Mouse (Mus musculus) ES-E14 (cell line): Measurements from ENCODE around the gene Rab11fip5. TPM values are rescaled to one million over a fixed set of nuclear protein-coding genes. Genes with fewer than 3 reads are reported as not detected.
A peak's percentile ranks its signal among the peaks of the same experiment; 100 is the strongest.

ENCODE experiments used
- DNase-seq: peaks from one replicate; pipeline ENCODE4 v3.0.0-alpha.2; 2013; ENCODE audit warnings: low read depth, low spot score
- H3K27ac ChIP-seq: 2 replicates; pipeline ENCODE4 v1.5.1; 2012; ENCODE audit warnings: low read depth, mild to moderate bottlenecking, low read length, moderate library complexity, mixed read lengths; ENCODE audit not compliant: poor library complexity, insufficient read depth, severe bottlenecking
- H3K36me3 ChIP-seq: 2 replicates; pipeline ENCODE4 v1.6.1; 2012; ENCODE audit warnings: mild to moderate bottlenecking, low read length, moderate library complexity, mixed read lengths; ENCODE audit not compliant: control insufficient read depth, poor library complexity, insufficient read depth, severe bottlenecking
- H3K4me1 ChIP-seq, 2 experiments: fragments of 150-350 bp in 1 of 2; sonication (generic) in 1 of 2; 2 replicates each; pipeline ENCODE4 v1.6.1; 2012; ENCODE audit warnings: low read length in 2 of 2, mild to moderate bottlenecking in 1 of 2, mixed read lengths in 1 of 2; ENCODE audit not compliant: control insufficient read depth in 2 of 2, insufficient read depth in 2 of 2, poor library complexity in 1 of 2
- H3K4me3 ChIP-seq, 2 experiments: fragments of 150-350 bp in 1 of 2; sonication (generic) in 1 of 2; 2 replicates each; pipeline ENCODE4 v1.5.1; 2012; ENCODE audit warnings: low read length in 2 of 2, low read depth in 1 of 2, mild to moderate bottlenecking in 1 of 2, mixed read lengths in 1 of 2; ENCODE audit not compliant: insufficient read depth in 1 of 2, poor library complexity in 1 of 2, severe bottlenecking in 1 of 2
- H3K9ac ChIP-seq: 2 replicates; pipeline ENCODE4 v1.6.1; 2012; ENCODE audit warnings: low read depth, mild to moderate bottlenecking, low read length, mixed read lengths; ENCODE audit not compliant: poor library complexity, insufficient read depth, severe bottlenecking
- H3K9me3 ChIP-seq: fragments of 150-350 bp; sonication (generic); 2 replicates; pipeline ENCODE4 v1.6.1; 2012; ENCODE audit warnings: low read depth, mild to moderate bottlenecking, low read length; ENCODE audit not compliant: control insufficient read depth, insufficient read depth
- CHD2 ChIP-seq: IDR thresholded peaks from 2 replicates; pipeline ENCODE4 v1.6.1; 2014; ENCODE audit warnings: mild to moderate bottlenecking, low read depth, low read length, inconsistent platforms
- HCFC1 ChIP-seq: IDR thresholded peaks from 2 replicates; pipeline ENCODE4 v1.6.1; 2012; ENCODE audit warnings: low read length, inconsistent platforms, borderline replicate concordance; ENCODE audit not compliant: insufficient read depth
- MAFK ChIP-seq: IDR thresholded peaks from 2 replicates; pipeline ENCODE4 v1.6.1; 2014; ENCODE audit warnings: mild to moderate bottlenecking, low read depth, low read length, inconsistent platforms; ENCODE audit not compliant: insufficient read depth
- ZC3H11A ChIP-seq: IDR thresholded peaks from 2 replicates; pipeline ENCODE4 v1.6.1; 2012; ENCODE audit warnings: low read depth, mild to moderate bottlenecking, inconsistent platforms, low read length, borderline replicate concordance
- ZNF384 ChIP-seq: IDR thresholded peaks from 2 replicates; pipeline ENCODE4 v1.6.1; 2012; ENCODE audit warnings: low read depth, low read length, inconsistent platforms
- in situ Hi-C, 2 experiments: fragments of 600-800 bp; cut with MboI; formaldehyde crosslinking; loops; one replicate each; pipeline ENCODE4 v1.15.1; 2025; ENCODE audit warnings: low sequenced_read_pairs in 2 of 2, inconsistent platforms in 1 of 2; ENCODE audit not compliant: unreplicated experiment in 2 of 2
- total RNA-seq: library from RNA; depleted of rRNA; stranded (reverse); fragments of 300-350 nt; gene quantifications from 2 replicates; pipeline ENCODE4 v1.2.3, GENCODE M21; 2012; rRNA removed

Rab11fip5 gene
- total RNA-seq = 10.7 and 13.4 TPM in 2 replicates

- no peak for TF ChIP-seq MAFK
- no peak for TF ChIP-seq HCFC1
- TF ChIP-seq ZC3H11A = no peak
- no peak for TF ChIP-seq CHD2
- TF ChIP-seq ZNF384 = no peak
- Histone ChIP-seq H3K27ac (no peak within 1 kb of the TSS), H3K9me3 (no peaks in the 10 kb centered on the region), H3K9ac (peak within 1 kb of the TSS; percentile 68), H3K36me3 (no peaks in the 10 kb centered on the region), H3K4me1 (peaks cover 3 to 7% of the 10 kb centered on the region in 2 experiments; a peak in 2 of 4 replicates), H3K4me3 (peak within 1 kb of the TSS; percentile 74 to 91)
- in situ Hi-C loops = no loop called here
- DNase-seq = no peak
These were observed at the start of gene Rab11fip5 for GRCm38 (mm10) chr6:85373951-85374733. Gene Rab11fip5, minus strand, starts transcription at chr6:85374634.

- no peak within 1 kb of the TSS for H3K27ac ChIP-seq
- no peaks in the 10 kb centered on the region for H3K36me3 ChIP-seq
- in situ Hi-C loops = loop anchor here in 1 of 2 experiments (25.0 kb wide), 1 partner anchor 262 kb away; no protein-coding TSS in a partner anchor
- peaks cover 0 to 2% of the 10 kb centered on the region in 2 experiments; a peak in 1 of 4 replicates for H3K4me1 ChIP-seq
- TF ChIP-seq HCFC1 = no peak
- TF ChIP-seq CHD2 = no peak
- TF ChIP-seq ZC3H11A = no peak
- TF ChIP-seq MAFK = no peak
- TF ChIP-seq ZNF384 = no peak
- H3K9ac ChIP-seq = peak within 1 kb of the TSS; percentile 24
- H3K4me3 ChIP-seq = peak within 1 kb of the TSS; percentile 27 to 59; a peak in 3 of 4 replicates
- no peaks in the 10 kb centered on the region for H3K9me3 ChIP-seq
- no peak for DNase-seq
These were observed 49.5 kb upstream of the Rab11fip5 start, which contains the start of gene Noto for GRCm38 (mm10) chr6:85423836-85424379. Gene Noto, plus strand, starts transcription at chr6:85423886.

- no peak for DNase-seq
- H3K9me3 ChIP-seq = no peaks in the 10 kb centered on the region
- H3K4me1 ChIP-seq = peaks cover 0 to 2% of the 10 kb centered on the region in 2 experiments; a peak in 1 of 4 replicates
- no peak overlapping the region for H3K27ac ChIP-seq
- H3K36me3 ChIP-seq = no peaks in the 10 kb centered on the region
- H3K4me3 ChIP-seq = no peak overlapping the region
- TF ChIP-seq CHD2 = no peak
- TF ChIP-seq HCFC1 = no peak
- TF ChIP-seq MAFK = no peak
- no peak for TF ChIP-seq ZC3H11A
- no peak for TF ChIP-seq ZNF384
- in situ Hi-C loops = loop anchor here (10.0 to 25.0 kb wide), 2 partner anchors 74 to 257 kb away; no protein-coding TSS in a partner anchor
- H3K9ac ChIP-seq = no peak overlapping the region
These were observed 44.7 kb upstream of the Rab11fip5 start for GRCm38 (mm10) chr6:85419150-85419549.

GRCm38 (mm10) chr6:85415829-85416228 is 41.4 kb upstream of the Rab11fip5 start:
- DNase-seq = no peak
- no peak for TF ChIP-seq CHD2
- TF ChIP-seq HCFC1 = no peak
- TF ChIP-seq ZC3H11A = no peak
- TF ChIP-seq ZNF384 = no peak
- TF ChIP-seq MAFK = no peak
- H3K4me1 ChIP-seq = no peaks in the 10 kb centered on the region
- H3K9me3 ChIP-seq = no peaks in the 10 kb centered on the region
- no peak overlapping the region for H3K4me3 ChIP-seq
- H3K27ac ChIP-seq = no peak overlapping the region
- H3K36me3 ChIP-seq = no peaks in the 10 kb centered on the region
- in situ Hi-C loops = loop anchor here (10.0 to 25.0 kb wide), 2 partner anchors 71 to 254 kb away; no protein-coding TSS in a partner anchor
- H3K9ac ChIP-seq = no peak overlapping the region
